9 mouse cellular contexts compared by ENCODE assay signal in the genomic region with DNA sequence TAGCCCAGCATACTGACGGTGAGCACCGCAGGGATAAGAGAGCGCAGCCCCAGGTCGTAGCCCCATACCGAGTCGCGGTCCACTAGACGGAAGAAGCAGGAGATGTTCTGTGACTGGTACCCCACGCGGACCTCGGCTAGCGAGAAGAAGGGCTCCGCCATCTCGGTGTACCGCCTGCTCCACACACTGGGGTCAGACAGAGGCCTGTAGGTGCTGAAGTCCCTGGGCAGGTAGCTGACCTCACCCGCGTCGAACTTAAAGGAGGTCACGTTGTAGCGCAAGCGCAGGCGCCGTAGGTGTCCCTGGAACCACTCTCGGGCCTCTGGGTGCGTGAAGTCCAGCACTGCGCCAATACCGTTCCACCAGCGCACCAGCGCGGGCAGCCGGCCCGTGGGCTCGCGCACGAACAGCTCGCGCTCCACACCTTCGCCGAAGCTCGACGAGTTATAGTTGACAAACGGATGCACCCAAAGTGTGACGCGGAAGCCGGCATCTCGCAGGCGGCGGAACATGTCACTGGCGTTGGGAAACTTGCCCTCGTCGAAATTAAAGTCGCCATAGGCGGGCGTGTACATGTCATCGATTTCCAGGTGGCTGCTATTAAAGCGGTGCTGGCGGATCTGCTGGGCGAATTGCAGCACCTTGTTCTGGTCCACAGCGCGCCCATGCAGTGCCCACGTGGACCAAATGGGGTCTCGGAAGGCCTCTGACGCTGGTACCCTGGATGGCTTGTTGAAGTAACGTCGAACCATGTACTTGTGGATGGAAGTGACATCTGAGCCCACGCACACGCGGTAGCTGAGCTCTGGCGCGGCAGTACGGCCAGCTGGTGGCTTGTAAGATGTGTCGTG. TPM values are rescaled to one million over a fixed set of nuclear protein-coding genes. Genes with fewer than 3 reads are reported as not detected.
DNase-seq lines count a peak whose midpoint lies in the region; ATAC-seq and TF ChIP-seq lines count a peak whose summit lies in the region.
"Had no signal": no experiment of that assay in that cellular context is flagged by ENCODE, and none has a peak within 500 bp of the region (broad histone marks: within the 10 kb centered on the region; RNA-seq: fewer than 3 reads in every experiment).

No protein-coding gene starts in this region.

- no peaks in the 10 kb centered on the region for H3K9me3 ChIP-seq in liver, embryonic 11.5 days (ENCODE audit: control insufficient read depth, low read length)
- H3K9me3 ChIP-seq in embryonic facial prominence, embryonic 14.5 days (ENCODE audit: control insufficient read depth, low read length), result no peaks in the 10 kb centered on the region
- H3K9me3 ChIP-seq in intestine, postnatal 0 days (ENCODE audit: control insufficient read depth), result no peaks in the 10 kb centered on the region
- no peaks in the 10 kb centered on the region for H3K9me3 ChIP-seq in neural tube, embryonic 13.5 days

- ATAC-seq in liver, embryonic 11.5 days (replicated peaks; ENCODE audit: low FRiP score), result no peak
- no peak for ATAC-seq in embryonic facial prominence, embryonic 14.5 days (ENCODE audit: low read depth)
- ATAC-seq in intestine, postnatal 0 days, result no peak
- ATAC-seq in neural tube, embryonic 13.5 days (ENCODE audit: low read depth), result no peak

- WGBS in liver, embryonic 11.5 days, result 8% methylated on average over 72 of the region's 72 CpGs
- WGBS in embryonic facial prominence, embryonic 14.5 days, result 12% methylated on average over 46 of the region's 72 CpGs
- WGBS in intestine, postnatal 0 days, result 37% methylated on average over 72 of the region's 72 CpGs
- 9% methylated on average over 72 of the region's 72 CpGs for WGBS in neural tube, embryonic 13.5 days

- H3K27ac ChIP-seq in liver, embryonic 11.5 days (ENCODE audit: low read depth, low read length), result no peak overlapping the region
- no peak overlapping the region for H3K27ac ChIP-seq in embryonic facial prominence, embryonic 14.5 days (replicated peaks; ENCODE audit: low read depth, low read length)
- H3K27ac ChIP-seq in intestine, postnatal 0 days (ENCODE audit: low read depth, low read length), result no peak overlapping the region
- no peak overlapping the region for H3K27ac ChIP-seq in neural tube, embryonic 13.5 days (replicated peaks)

- H3K4me3 ChIP-seq in liver, embryonic 11.5 days (ENCODE audit: low read depth, low read length), result peak overlapping the region; percentile 37
- H3K4me3 ChIP-seq in embryonic facial prominence, embryonic 14.5 days (ENCODE audit: low read depth, low read length), result peak overlapping the region; percentile 36
- H3K4me3 ChIP-seq in intestine, postnatal 0 days (ENCODE audit: low read depth, low read length), result peak overlapping the region; percentile 5; the same call in 1 of the 2 replicates
- peak overlapping the region; percentile 34 for H3K4me3 ChIP-seq in neural tube, embryonic 13.5 days

- peaks cover 20% of the 10 kb centered on the region for H3K4me1 ChIP-seq in liver, embryonic 11.5 days (replicated peaks; ENCODE audit: control insufficient read depth, insufficient read depth, low read length)
- peaks cover 16% of the 10 kb centered on the region for H3K4me1 ChIP-seq in embryonic facial prominence, embryonic 14.5 days (ENCODE audit: control insufficient read depth, insufficient read depth, low read length)
- 0 out of 2 replicates have a peak, but pooled peaks cover 2% of the 10 kb centered on the region for H3K4me1 ChIP-seq in intestine, postnatal 0 days (replicated peaks; ENCODE audit: control insufficient read depth, insufficient read depth, low read length)
- peaks cover 39% of the 10 kb centered on the region for H3K4me1 ChIP-seq in neural tube, embryonic 13.5 days (replicated peaks)

- H3K4me2 ChIP-seq in liver, embryonic 11.5 days, result peak overlapping the region; percentile 62
- H3K4me2 ChIP-seq in embryonic facial prominence, embryonic 14.5 days (ENCODE audit: low read depth, low read length), result peak overlapping the region; percentile 55
- H3K4me2 ChIP-seq in intestine, postnatal 0 days (replicated peaks; ENCODE audit: low read depth), result peak overlapping the region; percentile 32
- H3K4me2 ChIP-seq in neural tube, embryonic 13.5 days, result peak overlapping the region; percentile 58

- no peaks in the 10 kb centered on the region for H3K36me3 ChIP-seq in liver, embryonic 11.5 days (ENCODE audit: control insufficient read depth, insufficient read depth, low read length)
- no peaks in the 10 kb centered on the region for H3K36me3 ChIP-seq in embryonic facial prominence, embryonic 14.5 days (ENCODE audit: control insufficient read depth, insufficient read depth, low read length)
- H3K36me3 ChIP-seq in intestine, postnatal 0 days (ENCODE audit: control insufficient read depth, insufficient read depth), result peaks cover 38% of the 10 kb centered on the region
- H3K36me3 ChIP-seq in neural tube, embryonic 13.5 days, result no peaks in the 10 kb centered on the region

- no peak for DNase-seq in liver, embryonic 11.5 days (ENCODE audit: low spot score)
- DNase-seq in liver, result no peak
- DNase-seq in embryonic facial prominence, embryonic 14.5 days (ENCODE audit: low spot score), result no peak
- no peak for DNase-seq in urinary bladder, adult 18-20 months (ENCODE audit: low spot score in 2 of 2)
- DNase-seq in spleen, postnatal 14 days (ENCODE audit: low spot score in 2 of 2), result no peak
- DNase-seq in cerebellum, adult 11 months, result no peak
- DNase-seq: lung, adult 2 months had no signal

- H3K9ac ChIP-seq in liver, embryonic 11.5 days (ENCODE audit: low read depth, low read length), result no peak overlapping the region
- 0 out of 2 replicates have a peak overlapping the region, but pooled peaks have one; percentile 27 for H3K9ac ChIP-seq in embryonic facial prominence, embryonic 14.5 days (ENCODE audit: low read depth, low read length)
- no peak overlapping the region for H3K9ac ChIP-seq in intestine, postnatal 0 days (ENCODE audit: low read depth, low read length)
- H3K9ac ChIP-seq in neural tube, embryonic 13.5 days, result peak overlapping the region; percentile 59

- TF ChIP-seq CTCF in intestine, postnatal 0 days (IDR thresholded peaks at IDR 0.05; ENCODE audit: low read depth), result no peak

- peaks cover 75% of the 10 kb centered on the region for H3K27me3 ChIP-seq in liver, embryonic 11.5 days (replicated peaks; ENCODE audit: control insufficient read depth, insufficient read depth, low read length)
- H3K27me3 ChIP-seq in embryonic facial prominence, embryonic 14.5 days (replicated peaks; ENCODE audit: control insufficient read depth, insufficient read depth, low read length), result peaks cover 57% of the 10 kb centered on the region
- peaks cover 21% of the 10 kb centered on the region for H3K27me3 ChIP-seq in intestine, postnatal 0 days (replicated peaks; ENCODE audit: control insufficient read depth, insufficient read depth, low read length)
- H3K27me3 ChIP-seq in neural tube, embryonic 13.5 days, result peaks cover 80% of the 10 kb centered on the region

RNA-seq across cellular contexts. Expression of a gene that starts 4.7 kb away (rescaled TPM):
- polyA plus RNA-seq in liver, embryonic 11.5 days (2014; fragmentation: Nextera tagmentation; extraction: Ambion mirVana), result 1.5 TPM in 2 replicates
- 12.5 and 13.7 TPM in 2 replicates for polyA plus RNA-seq in embryonic facial prominence, embryonic 14.5 days (2014; fragmentation: Nextera tagmentation; extraction: Ambion mirVana)
- polyA plus RNA-seq in intestine, postnatal 0 days (2015; fragmentation: Nextera tagmentation; extraction: Ambion mirVana), result 11.6 and 13.7 TPM in 2 replicates
- polyA plus RNA-seq in neural tube, embryonic 13.5 days (2015; fragmentation: Nextera tagmentation; extraction: Ambion mirVana), result 5.7 and 6.5 TPM in 2 replicates

RNA-seq across cellular contexts. Expression of a gene that starts 18.9 kb away (rescaled TPM):
- 0.43 TPM in 1 of 2 replicates, not detected in the other for polyA plus RNA-seq in liver, embryonic 11.5 days (2014; fragmentation: Nextera tagmentation; extraction: Ambion mirVana)
- 6.0 and 16.3 TPM in 2 replicates for polyA plus RNA-seq in embryonic facial prominence, embryonic 14.5 days (2014; fragmentation: Nextera tagmentation; extraction: Ambion mirVana)
- polyA plus RNA-seq in intestine, postnatal 0 days (2015; fragmentation: Nextera tagmentation; extraction: Ambion mirVana), result 0.52 and 2.0 TPM in 2 replicates
- polyA plus RNA-seq in neural tube, embryonic 13.5 days (2015; fragmentation: Nextera tagmentation; extraction: Ambion mirVana), result 6.8 and 8.7 TPM in 2 replicates

RNA-seq across cellular contexts. Expression of a gene that starts 33.3 kb away (rescaled TPM):
- polyA plus RNA-seq in liver, embryonic 11.5 days (2014; fragmentation: Nextera tagmentation; extraction: Ambion mirVana), result 45.5 and 49.0 TPM in 2 replicates
- 49.0 and 50.7 TPM in 2 replicates for polyA plus RNA-seq in embryonic facial prominence, embryonic 14.5 days (2014; fragmentation: Nextera tagmentation; extraction: Ambion mirVana)
- polyA plus RNA-seq in intestine, postnatal 0 days (2015; fragmentation: Nextera tagmentation; extraction: Ambion mirVana), result 34.9 and 35.7 TPM in 2 replicates
- polyA plus RNA-seq in neural tube, embryonic 13.5 days (2015; fragmentation: Nextera tagmentation; extraction: Ambion mirVana), result 57.0 and 62.7 TPM in 2 replicates

RNA-seq across cellular contexts. Expression of a gene that starts 33.5 kb away (rescaled TPM):
- 6.2 and 8.6 TPM in 2 replicates for polyA plus RNA-seq in liver, embryonic 11.5 days (2014; fragmentation: Nextera tagmentation; extraction: Ambion mirVana)
- polyA plus RNA-seq in embryonic facial prominence, embryonic 14.5 days (2014; fragmentation: Nextera tagmentation; extraction: Ambion mirVana), result 5.7 and 6.3 TPM in 2 replicates
- 1.3 and 1.4 TPM in 2 replicates for polyA plus RNA-seq in intestine, postnatal 0 days (2015; fragmentation: Nextera tagmentation; extraction: Ambion mirVana)
- polyA plus RNA-seq in neural tube, embryonic 13.5 days (2015; fragmentation: Nextera tagmentation; extraction: Ambion mirVana), result 2.3 and 2.8 TPM in 2 replicates

Comparison
In these comparisons a context has a peak if more than half of its experiments do, and no peak if none do; other contexts are left out.
1. H3K9ac ChIP-seq: peak in embryonic facial prominence, embryonic 14.5 days (single experiment) and neural tube, embryonic 13.5 days (single experiment); none in liver, embryonic 11.5 days (single experiment) and intestine, postnatal 0 days (single experiment).
2. Peak in every context shown above with its lines, with median percentiles within 50 percentile points of each other: H3K4me2 ChIP-seq and H3K4me3 ChIP-seq.